Mouse (Mus musculus) limb, embryonic 15.5 days (tissue): ENCODE measurements around the gene Klf3. TPM values are rescaled to one million over a fixed set of nuclear protein-coding genes. Genes with fewer than 3 reads are reported as not detected.

Source experiments
- ATAC-seq: fragments of 200-750 bp; cut with Nextera tagmentation; 2 replicates; pipeline ENCODE4 v1.8.0; 2017; ENCODE audit warnings: low read depth, moderate TSS enrichment; ENCODE audit not compliant: insufficient number of reproducible peaks, low FRiP score, low TSS enrichment
- H3K27ac ChIP-seq: fragments of 300-500 bp; sonication (generic); 2 replicates; pipeline ENCODE4 v1.5.1; 2015; ENCODE audit warnings: moderate library complexity, mild to moderate bottlenecking, inconsistent platforms
- H3K27me3 ChIP-seq: fragments of 300-500 bp; sonication (generic); 2 replicates; pipeline ENCODE4 v1.6.1; 2015; ENCODE audit warnings: inconsistent platforms
- H3K36me3 ChIP-seq: fragments of 300-500 bp; sonication (generic); 2 replicates; pipeline ENCODE4 v1.6.1; 2015; ENCODE audit warnings: inconsistent platforms
- H3K4me1 ChIP-seq: fragments of 300-500 bp; sonication (generic); 2 replicates; pipeline ENCODE4 v1.6.1; 2015; ENCODE audit warnings: inconsistent platforms
- H3K4me2 ChIP-seq: fragments of 300-500 bp; sonication (generic); 2 replicates; pipeline ENCODE4 v1.6.1; 2015; ENCODE audit warnings: mild to moderate bottlenecking, inconsistent platforms
- H3K4me3 ChIP-seq: fragments of 300-500 bp; sonication (generic); 2 replicates; pipeline ENCODE4 v1.5.1; 2015; ENCODE audit warnings: mild to moderate bottlenecking, inconsistent platforms
- H3K9ac ChIP-seq: fragments of 300-500 bp; sonication (generic); 2 replicates; pipeline ENCODE4 v1.6.1; 2015; ENCODE audit warnings: inconsistent platforms
- H3K9me3 ChIP-seq: fragments of 300-500 bp; sonication (generic); 2 replicates; pipeline ENCODE4 v1.6.1; 2016; ENCODE audit warnings: inconsistent platforms
- WGBS: fragments of 180-500 bp; shearing (Covaris S2); methylation state at CpG from one replicate; pipeline ENCODE4 v1.1.7; 2015; 5-methylcytosine and 5-hydroxymethylcytosine counted together
- polyA plus RNA-seq: library from polyadenylated mRNA; unstranded; fragments of >200 nt; fragmentation: Nextera tagmentation; extraction: Ambion mirVana; gene quantifications from 2 replicates; pipeline ENCODE4 v1.2.1, GENCODE M21; 2015

Klf3 gene
- polyA plus RNA-seq, 1 experiment from 2014 or later, result 86.7 TPM

- Histone ChIP-seq H3K4me3 (peak overlapping the region; percentile 85), H3K9ac (peak overlapping the region; percentile 92), H3K4me2 (peak overlapping the region; percentile 60), H3K27ac (peak overlapping the region; percentile 99), H3K27me3 (no peaks in the 10 kb centered on the region), H3K36me3 (no peaks in the 10 kb centered on the region), H3K9me3 (no peaks in the 10 kb centered on the region), H3K4me1 (peaks cover 25% of the 10 kb centered on the region)
- 5% methylated on average over 8 of the region's 8 CpGs for WGBS
- no peak for ATAC-seq
These were observed 1.0 kb upstream of the Klf3 start for GRCm38 (mm10) chr5:64802143-64802542.

GRCm38 (mm10) chr5:64803720-64804462, 703 bp downstream of the Klf3 start:
- Histone ChIP-seq H3K4me1 (peaks cover 33% of the 10 kb centered on the region), H3K36me3 (no peaks in the 10 kb centered on the region), H3K4me2 (peak overlapping the region; percentile 60), H3K9me3 (no peaks in the 10 kb centered on the region), H3K27ac (peak overlapping the region; percentile 99), H3K4me3 (peak overlapping the region; percentile 85), H3K27me3 (no peaks in the 10 kb centered on the region), H3K9ac (peak overlapping the region; percentile 92)
- WGBS, result under 1% methylated on average over 69 of the region's 69 CpGs
- no peak for ATAC-seq

DNA sequence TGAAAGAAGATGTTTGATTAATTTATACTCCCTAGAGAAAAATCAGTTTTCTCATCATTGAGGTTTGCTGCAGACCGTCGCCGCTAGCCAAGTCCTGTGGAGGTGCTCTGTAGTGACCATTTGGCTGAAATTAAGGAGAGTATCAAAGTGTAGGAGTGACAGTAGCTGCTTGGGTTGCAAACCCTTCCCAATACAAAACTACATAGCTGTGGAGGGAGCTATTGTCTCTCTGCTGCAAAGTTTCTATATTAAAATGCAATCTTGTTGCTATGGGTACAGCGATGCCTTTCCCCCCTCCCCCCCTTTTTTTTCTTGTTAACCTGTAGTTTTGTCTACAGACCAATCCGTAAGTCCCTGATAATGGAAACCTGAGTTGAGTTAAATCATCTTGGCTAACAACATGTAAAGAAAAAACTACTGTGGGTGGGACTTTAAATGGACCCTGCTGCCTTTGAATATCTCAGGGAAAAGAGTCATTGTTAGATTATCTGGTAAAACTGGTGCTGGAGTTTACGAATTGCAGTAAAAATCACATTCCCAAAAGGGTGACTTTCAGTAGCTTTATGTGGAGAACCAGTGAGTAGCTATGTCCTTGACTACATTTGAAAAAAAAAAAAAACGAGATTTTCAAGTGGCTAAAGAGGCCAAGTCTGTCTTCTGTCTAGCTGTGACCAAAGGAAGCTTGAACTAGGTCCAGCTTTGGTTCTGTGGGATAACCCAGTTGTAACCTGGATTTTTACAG, 2.1 kb downstream of the Klf3 start:
- Histone ChIP-seq H3K4me3 (peak overlapping the region; percentile 85), H3K27ac (peak overlapping the region; percentile 88), H3K4me2 (peak overlapping the region; percentile 48), H3K27me3 (no peaks in the 10 kb centered on the region), H3K36me3 (no peaks in the 10 kb centered on the region), H3K9ac (no peak overlapping the region), H3K9me3 (no peaks in the 10 kb centered on the region), H3K4me1 (peaks cover 47% of the 10 kb centered on the region)
- ATAC-seq, result no peak
- 10% methylated on average over 7 of the region's 7 CpGs for WGBS

GRCm38 (mm10) chr5:64805873-64806505, 2.8 kb downstream of the Klf3 start:
- WGBS, result 5% methylated on average over 7 of the region's 7 CpGs
- no peaks in the 10 kb centered on the region for H3K9me3 ChIP-seq
- peak overlapping the region; percentile 48 for H3K4me2 ChIP-seq
- peaks cover 54% of the 10 kb centered on the region for H3K4me1 ChIP-seq
- H3K27me3 ChIP-seq, result no peaks in the 10 kb centered on the region
- H3K27ac ChIP-seq, result peak overlapping the region; percentile 88
- H3K36me3 ChIP-seq, result no peaks in the 10 kb centered on the region
- no peak overlapping the region for H3K9ac ChIP-seq
- no peak for ATAC-seq
- H3K4me3 ChIP-seq, result peak overlapping the region; percentile 85

GRCm38 (mm10) chr5:64806600-64806999, 3.4 kb downstream of the Klf3 start:
- H3K9ac ChIP-seq, result no peak overlapping the region
- H3K9me3 ChIP-seq, result no peaks in the 10 kb centered on the region
- H3K27ac ChIP-seq, result peak overlapping the region; percentile 88
- peak overlapping the region; percentile 48 for H3K4me2 ChIP-seq
- H3K27me3 ChIP-seq, result no peaks in the 10 kb centered on the region
- H3K4me3 ChIP-seq, result 0 out of 2 replicates have a peak overlapping the region, but pooled peaks have one; percentile 85
- ATAC-seq, result no peak
- no peaks in the 10 kb centered on the region for H3K36me3 ChIP-seq
- 21% methylated on average over 2 of the region's 2 CpGs for WGBS
- H3K4me1 ChIP-seq, result peaks cover 60% of the 10 kb centered on the region

- H3K9me3 ChIP-seq, result no peaks in the 10 kb centered on the region
- no peak overlapping the region for H3K27ac ChIP-seq
- ATAC-seq, result no peak
- no peak overlapping the region for H3K9ac ChIP-seq
- no peak overlapping the region for H3K4me3 ChIP-seq
- H3K27me3 ChIP-seq, result no peaks in the 10 kb centered on the region
- no peaks in the 10 kb centered on the region for H3K36me3 ChIP-seq
- no peak overlapping the region for H3K4me2 ChIP-seq
- peaks cover 66% of the 10 kb centered on the region for H3K4me1 ChIP-seq
- WGBS, result 52% methylated on average over 3 of the region's 3 CpGs
These were observed 4.0 kb downstream of the Klf3 start for GRCm38 (mm10) chr5:64807159-64807558.

GRCm38 (mm10) chr5:64807603-64808002, 4.4 kb downstream of the Klf3 start:
- Histone ChIP-seq H3K27me3 (no peaks in the 10 kb centered on the region), H3K4me3 (no peak overlapping the region), H3K36me3 (no peaks in the 10 kb centered on the region), H3K4me1 (peaks cover 66% of the 10 kb centered on the region), H3K9me3 (no peaks in the 10 kb centered on the region), H3K4me2 (0 out of 2 replicates have a peak overlapping the region, but pooled peaks have one; percentile 26), H3K27ac (0 out of 2 replicates have a peak overlapping the region, but pooled peaks have one; percentile 40), H3K9ac (no peak overlapping the region)
- ATAC-seq, result no peak
- WGBS, result 59% methylated on average over 4 of the region's 4 CpGs

- H3K9me3 ChIP-seq, result no peaks in the 10 kb centered on the region
- no peak overlapping the region for H3K4me3 ChIP-seq
- ATAC-seq, result no peak
- H3K4me1 ChIP-seq, result peaks cover 71% of the 10 kb centered on the region
- H3K4me2 ChIP-seq, result 0 out of 2 replicates have a peak overlapping the region, but pooled peaks have one; percentile 26
- 56% methylated on average over 24 of the region's 24 CpGs for WGBS
- H3K9ac ChIP-seq, result no peak overlapping the region
- peak overlapping the region; percentile 40 for H3K27ac ChIP-seq
- H3K36me3 ChIP-seq, result no peaks in the 10 kb centered on the region
- H3K27me3 ChIP-seq, result no peaks in the 10 kb centered on the region
These were observed 5.2 kb downstream of the Klf3 start for GRCm38 (mm10) chr5:64808106-64809010.

DNA sequence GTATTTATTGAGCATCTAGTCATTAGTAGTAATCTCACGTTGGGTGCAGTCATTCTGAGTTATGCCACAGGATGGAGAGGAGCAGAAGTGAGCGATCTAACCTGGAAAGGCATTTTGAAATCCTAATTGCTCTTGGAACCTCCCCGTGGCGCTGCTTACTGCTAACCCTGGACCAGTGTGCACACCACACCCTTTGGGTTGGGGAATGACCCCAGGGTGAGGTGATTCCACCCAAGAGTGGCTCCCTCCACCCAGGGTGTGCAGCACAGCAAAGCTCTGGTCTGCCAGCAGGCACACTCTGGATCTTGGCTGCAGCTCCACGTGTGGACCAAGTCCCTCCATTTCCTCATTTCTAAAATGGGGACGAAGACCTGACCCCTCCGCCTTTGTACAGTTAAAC, 6.1 kb downstream of the Klf3 start:
- Histone ChIP-seq H3K4me1 (peaks cover 77% of the 10 kb centered on the region), H3K27ac (0 out of 2 replicates have a peak overlapping the region, but pooled peaks have one; percentile 79), H3K4me2 (no peak overlapping the region), H3K9me3 (no peaks in the 10 kb centered on the region), H3K9ac (no peak overlapping the region), H3K27me3 (no peaks in the 10 kb centered on the region), H3K36me3 (no peaks in the 10 kb centered on the region), H3K4me3 (no peak overlapping the region)
- no peak for ATAC-seq
- WGBS, result 73% methylated on average over 7 of the region's 7 CpGs

GRCm38 (mm10) chr5:64809864-64810263, 6.7 kb downstream of the Klf3 start:
- H3K4me2 ChIP-seq, result no peak overlapping the region
- WGBS, result 82% methylated on average over 11 of the region's 11 CpGs
- H3K4me3 ChIP-seq, result no peak overlapping the region
- no peaks in the 10 kb centered on the region for H3K27me3 ChIP-seq
- peaks cover 77% of the 10 kb centered on the region for H3K4me1 ChIP-seq
- H3K27ac ChIP-seq, result peak overlapping the region; percentile 79; the same call in 1 of the 2 replicates
- H3K9me3 ChIP-seq, result no peaks in the 10 kb centered on the region
- H3K36me3 ChIP-seq, result no peaks in the 10 kb centered on the region
- H3K9ac ChIP-seq, result no peak overlapping the region
- no peak for ATAC-seq
